Mouse (Mus musculus) neural tube, embryonic 12.5 days (tissue): ENCODE data around the gene Mapre3. TPM values are rescaled to one million over a fixed set of nuclear protein-coding genes. Genes with fewer than 3 reads are reported as not detected.

Experiments
- ATAC-seq: fragments of 200-750 bp; cut with Nextera tagmentation; 2 replicates; pipeline ENCODE4 v1.8.0; 2017; ENCODE audit warnings: low read depth, mild to moderate bottlenecking, moderate TSS enrichment, moderate library complexity; ENCODE audit not compliant: low FRiP score
- H3K27ac ChIP-seq: fragments of 300-500 bp; sonication (generic); 2 replicates; pipeline ENCODE4 v1.5.1; 2016
- H3K27me3 ChIP-seq: fragments of 300-500 bp; sonication (generic); replicated peaks from 2 replicates; pipeline ENCODE4 v1.6.1; 2016; ENCODE audit warnings: mild to moderate bottlenecking
- H3K36me3 ChIP-seq: fragments of 300-500 bp; sonication (generic); 2 replicates; pipeline ENCODE4 v1.6.1; 2016; ENCODE audit warnings: mild to moderate bottlenecking
- H3K4me1 ChIP-seq: fragments of 300-500 bp; sonication (generic); 2 replicates; pipeline ENCODE4 v1.6.1; 2016
- H3K4me2 ChIP-seq: fragments of 300-500 bp; sonication (generic); replicated peaks from 2 replicates; pipeline ENCODE4 v1.6.1; 2016; ENCODE audit warnings: mild to moderate bottlenecking
- H3K4me3 ChIP-seq: fragments of 300-500 bp; sonication (generic); 2 replicates; pipeline ENCODE4 v1.5.1; 2016
- H3K9ac ChIP-seq: fragments of 300-500 bp; sonication (generic); 2 replicates; pipeline ENCODE4 v1.6.1; 2016; ENCODE audit warnings: mild to moderate bottlenecking
- H3K9me3 ChIP-seq: fragments of 300-500 bp; sonication (generic); 2 replicates; pipeline ENCODE4 v1.6.1; 2016; ENCODE audit warnings: mild to moderate bottlenecking
- WGBS: fragments of 180-500 bp; shearing (Covaris S2); methylation state at CpG from one replicate; pipeline ENCODE4 v1.1.7; 2016; 5-methylcytosine and 5-hydroxymethylcytosine counted together
- polyA plus RNA-seq: library from polyadenylated mRNA; unstranded; fragments of >200 nt; fragmentation: Nextera tagmentation; extraction: Ambion mirVana; gene quantifications from 2 replicates; pipeline ENCODE4 v1.2.1, GENCODE M21; 2016

The Mapre3 gene
- polyA plus RNA-seq, 1 experiment from 2014 or later: 80.1 TPM

GRCm38 (mm10) chr5:30889088-30889754 lies 74.8 kb downstream of the Mapre3 start:
- H3K9ac ChIP-seq: peak overlapping the region; percentile 91
- 2% methylated on average over 27 of the region's 42 CpGs for WGBS
- ATAC-seq: peak; percentile 35
- H3K4me1 ChIP-seq: peaks cover 15% of the 10 kb centered on the region
- H3K27me3 ChIP-seq: no peaks in the 10 kb centered on the region
- H3K9me3 ChIP-seq: no peaks in the 10 kb centered on the region
- peak overlapping the region; percentile 90 for H3K27ac ChIP-seq
- H3K36me3 ChIP-seq: peaks cover 37% of the 10 kb centered on the region
- H3K4me2 ChIP-seq: peak overlapping the region; percentile 72
- H3K4me3 ChIP-seq: peak overlapping the region; percentile 82

DNA sequence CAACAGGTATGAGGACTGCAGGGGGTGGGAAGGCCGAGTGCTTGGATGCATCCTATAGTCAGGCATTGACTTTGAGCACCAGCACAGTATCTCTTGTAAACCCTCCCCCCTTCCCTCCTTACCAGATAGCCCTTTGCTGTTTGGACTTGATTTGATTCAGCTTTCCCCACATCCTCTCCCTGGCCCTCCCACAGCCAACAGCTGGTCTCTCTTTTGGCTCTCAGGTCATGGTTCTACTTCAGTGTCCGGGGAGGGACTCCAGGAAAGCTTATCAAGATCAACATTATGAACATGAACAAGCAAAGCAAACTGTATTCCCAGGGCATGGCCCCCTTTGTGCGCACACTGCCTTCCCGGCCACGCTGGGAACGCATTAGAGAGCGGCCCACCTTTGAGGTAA lies 75.9 kb downstream of the Mapre3 start:
- Histone ChIP-seq H3K4me3 (no peak overlapping the region), H3K9me3 (no peaks in the 10 kb centered on the region), H3K27ac (no peak overlapping the region), H3K27me3 (no peaks in the 10 kb centered on the region), H3K4me2 (peak overlapping the region; percentile 72), H3K4me1 (peaks cover 15% of the 10 kb centered on the region), H3K9ac (peak overlapping the region; percentile 91), H3K36me3 (peaks cover 49% of the 10 kb centered on the region)
- no peak for ATAC-seq
- 87% methylated on average over 7 of the region's 7 CpGs for WGBS

DNA sequence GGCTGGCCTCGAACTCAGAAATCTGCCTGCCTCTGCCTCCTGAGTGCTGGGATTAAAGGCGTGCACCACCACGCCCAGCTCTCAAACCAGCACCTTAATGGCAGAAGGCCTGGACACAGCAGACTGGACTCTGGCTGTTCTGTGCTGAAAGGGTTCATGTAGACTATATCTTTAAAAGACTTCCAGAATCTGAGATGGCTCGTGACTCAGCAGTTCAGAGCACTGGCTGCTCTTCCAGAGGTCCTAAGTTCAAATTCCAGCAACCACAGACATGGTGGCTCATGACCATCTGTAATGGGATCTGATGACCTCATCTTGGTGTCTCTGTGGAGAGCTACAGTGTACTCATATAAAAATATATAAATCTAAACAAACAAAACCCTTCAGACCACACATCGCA lies 87.4 kb downstream of the Mapre3 start:
- 96% methylated on average over 5 of the region's 5 CpGs for WGBS
- Histone ChIP-seq H3K9ac (no peak overlapping the region), H3K36me3 (peaks cover 51% of the 10 kb centered on the region), H3K27me3 (no peaks in the 10 kb centered on the region), H3K4me1 (peaks cover 18% of the 10 kb centered on the region), H3K27ac (no peak overlapping the region), H3K9me3 (no peaks in the 10 kb centered on the region), H3K4me2 (no peak overlapping the region), H3K4me3 (no peak overlapping the region)
- ATAC-seq: no peak

DNA sequence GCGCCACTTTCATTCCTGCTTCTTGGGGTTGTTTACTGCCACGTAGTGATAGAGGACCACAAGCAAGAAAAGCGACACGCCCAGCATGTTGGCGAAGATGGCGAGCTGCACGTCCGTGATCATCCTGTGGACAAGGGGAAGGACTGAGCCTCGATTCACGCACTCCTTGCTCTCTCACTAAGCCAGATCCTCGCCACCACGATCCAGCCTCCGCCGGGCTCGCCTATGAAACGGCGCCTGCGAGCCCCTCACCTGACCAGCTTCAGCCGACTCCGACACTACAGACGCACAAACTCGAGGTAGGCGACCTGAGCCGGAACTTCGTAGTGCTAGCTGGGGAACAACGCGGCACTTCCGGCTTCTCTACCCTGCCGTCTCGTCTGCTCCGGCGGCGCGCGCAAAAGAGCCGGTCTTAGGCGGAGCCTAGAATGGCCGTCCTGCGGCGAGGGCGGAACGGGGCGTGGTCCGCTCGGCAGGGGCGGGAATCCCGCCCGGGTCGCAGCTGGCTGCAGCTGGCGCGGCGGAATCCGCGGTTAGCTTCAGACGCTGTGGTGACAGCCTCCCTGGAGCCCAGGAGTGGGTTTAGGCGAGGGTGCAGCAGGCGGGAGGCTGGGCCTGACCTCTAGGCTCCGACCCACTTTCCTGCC lies 93.1 kb downstream of the Mapre3 start, which contains the start of gene Ost4:
Ost4 (minus strand) TSS at position 376 of the 647 bp plus-strand sequence.
- Histone ChIP-seq H3K4me2 (peak within 1 kb of the TSS; percentile 79), H3K4me3 (peak within 1 kb of the TSS; percentile 66), H3K36me3 (peaks cover 34% of the 10 kb centered on the region), H3K4me1 (peaks cover 33% of the 10 kb centered on the region), H3K27ac (peak within 1 kb of the TSS; percentile 54), H3K9ac (peak within 1 kb of the TSS; percentile 79), H3K27me3 (no peaks in the 10 kb centered on the region), H3K9me3 (no peaks in the 10 kb centered on the region)
- under 1% methylated on average over 58 of the region's 58 CpGs for WGBS
- ATAC-seq: peak; percentile 91

- H3K4me1 ChIP-seq: peaks cover 44% of the 10 kb centered on the region
- 53% methylated on average over 13 of the region's 13 CpGs for WGBS
- H3K27ac ChIP-seq: peak overlapping the region; percentile 54; the same call in 1 of the 2 replicates
- no peaks in the 10 kb centered on the region for H3K27me3 ChIP-seq
- no peak for ATAC-seq
- H3K9me3 ChIP-seq: no peaks in the 10 kb centered on the region
- H3K9ac ChIP-seq: peak overlapping the region; percentile 79; the same call in 1 of the 2 replicates
- H3K4me3 ChIP-seq: peak overlapping the region; percentile 66; the same call in 1 of the 2 replicates
- H3K4me2 ChIP-seq: peak overlapping the region; percentile 79
- peaks cover 24% of the 10 kb centered on the region for H3K36me3 ChIP-seq
Observed at GRCm38 (mm10) chr5:30908426-30909299, 94.2 kb downstream of the Mapre3 start.

DNA sequence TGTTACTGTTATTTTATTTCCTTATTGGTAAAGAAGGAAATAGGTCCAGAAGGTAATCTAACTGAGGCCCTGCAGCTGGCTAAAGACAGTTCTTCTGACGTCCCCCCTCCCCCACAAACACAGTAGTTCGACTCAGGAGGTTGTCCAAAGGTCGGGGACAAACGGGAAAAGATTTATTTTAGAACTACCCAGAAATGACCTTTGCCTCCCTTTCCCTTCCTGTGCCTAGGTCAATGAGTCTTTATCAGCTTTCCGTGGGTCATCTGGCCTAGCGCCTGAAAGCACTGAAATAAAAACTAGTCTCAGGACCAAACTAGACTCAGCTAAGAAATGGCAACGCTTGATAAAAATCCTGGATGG lies 94.8 kb downstream of the Mapre3 start:
- H3K27ac ChIP-seq: no peak overlapping the region

GRCm38 (mm10) chr5:30909863-30910262 lies 95.4 kb downstream of the Mapre3 start:
- Histone ChIP-seq H3K9me3 (no peaks in the 10 kb centered on the region), H3K4me3 (no peak overlapping the region), H3K36me3 (peaks cover 12% of the 10 kb centered on the region), H3K9ac (no peak overlapping the region), H3K27me3 (no peaks in the 10 kb centered on the region), H3K27ac (no peak overlapping the region), H3K4me2 (no peak overlapping the region), H3K4me1 (peaks cover 52% of the 10 kb centered on the region)
- WGBS: 89% methylated on average over 7 of the region's 7 CpGs
- no peak for ATAC-seq

More for the DNA sequence above, 94.8 kb downstream of the Mapre3 start:
- peaks cover 18% of the 10 kb centered on the region for H3K36me3 ChIP-seq
- H3K4me2 ChIP-seq: no peak overlapping the region
- 47% methylated on average over 7 of the region's 7 CpGs for WGBS
- no peak for ATAC-seq
- no peak overlapping the region for H3K4me3 ChIP-seq
- H3K9me3 ChIP-seq: no peaks in the 10 kb centered on the region
- peaks cover 50% of the 10 kb centered on the region for H3K4me1 ChIP-seq
- no peak overlapping the region for H3K9ac ChIP-seq
- H3K27me3 ChIP-seq: no peaks in the 10 kb centered on the region

- no peak overlapping the region for H3K4me3 ChIP-seq
- H3K4me2 ChIP-seq: no peak overlapping the region
- ATAC-seq: no peak
- H3K36me3 ChIP-seq: peaks cover 6% of the 10 kb centered on the region; the same call in 1 of the 2 replicates
- no peaks in the 10 kb centered on the region for H3K9me3 ChIP-seq
- H3K27me3 ChIP-seq: no peaks in the 10 kb centered on the region
- H3K27ac ChIP-seq: no peak overlapping the region
- peaks cover 51% of the 10 kb centered on the region for H3K4me1 ChIP-seq
- no peak overlapping the region for H3K9ac ChIP-seq
Observed at GRCm38 (mm10) chr5:30910481-30910880, 96.0 kb downstream of the Mapre3 start.

DNA sequence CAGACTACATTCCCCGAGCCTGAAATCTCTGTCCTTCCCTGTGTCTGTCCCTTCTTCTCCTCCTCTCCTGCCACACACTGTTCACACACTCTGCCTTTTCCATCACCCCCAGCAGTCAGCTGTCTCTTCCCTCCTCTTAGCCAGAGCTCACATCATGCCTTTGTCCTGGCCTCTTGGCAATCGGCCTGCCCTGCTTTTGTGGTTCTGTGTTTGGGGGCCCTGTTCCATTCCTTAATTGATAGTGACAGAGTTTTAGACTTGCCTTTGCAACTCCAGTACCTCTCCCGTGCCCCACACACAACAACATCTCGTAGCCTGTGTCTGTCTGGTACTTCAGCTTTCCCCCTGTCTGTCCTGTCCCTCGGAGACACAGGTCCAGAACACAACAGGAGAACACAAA lies 97.7 kb downstream of the Mapre3 start:
- peaks cover 40% of the 10 kb centered on the region for H3K4me1 ChIP-seq
- 0 out of 2 replicates have a peak overlapping the region, but pooled peaks have one; percentile 62 for H3K27ac ChIP-seq
- H3K4me2 ChIP-seq: 0 out of 2 replicates have a peak overlapping the region, but pooled peaks have one; percentile 7
- ATAC-seq: no peak
- no peaks in the 10 kb centered on the region for H3K9me3 ChIP-seq
- H3K27me3 ChIP-seq: no peaks in the 10 kb centered on the region
- 69% methylated on average over 5 of the region's 5 CpGs for WGBS
- no peak overlapping the region for H3K9ac ChIP-seq
- no peak overlapping the region for H3K4me3 ChIP-seq
- H3K36me3 ChIP-seq: no peaks in the 10 kb centered on the region

- WGBS: 27% methylated on average over 13 of the region's 13 CpGs
- ATAC-seq: no peak
- peak within 1 kb of the TSS; percentile 24 for H3K4me3 ChIP-seq
Observed at GRCm38 (mm10) chr5:30913060-30913841, 98.8 kb downstream of the Mapre3 start, which contains the start of gene Emilin1. Gene Emilin1, plus strand, starts transcription at chr5:30913402.

GRCm38 (mm10) chr5:30914101-30914635 lies 99.7 kb downstream of the Mapre3 start:
- Histone ChIP-seq H3K9me3 (no peaks in the 10 kb centered on the region), H3K36me3 (peaks cover 5% of the 10 kb centered on the region; the same call in 1 of the 2 replicates), H3K4me2 (peak overlapping the region; percentile 53), H3K27me3 (no peaks in the 10 kb centered on the region), H3K4me1 (peaks cover 33% of the 10 kb centered on the region), H3K4me3 (peak overlapping the region; percentile 24), H3K27ac (peak overlapping the region; percentile 62), H3K9ac (peak overlapping the region; percentile 48)
- no peak for ATAC-seq
- 69% methylated on average over 7 of the region's 7 CpGs for WGBS

More at GRCm38 (mm10) chr5:30913060-30913841, 98.8 kb downstream of the Mapre3 start, which contains the start of gene Emilin1:
- Histone ChIP-seq H3K9me3 (no peaks in the 10 kb centered on the region), H3K4me2 (peak within 1 kb of the TSS; percentile 53), H3K27ac (peak within 1 kb of the TSS; percentile 62), H3K36me3 (peaks cover 3% of the 10 kb centered on the region; the same call in 1 of the 2 replicates), H3K4me1 (peaks cover 37% of the 10 kb centered on the region), H3K9ac (peak within 1 kb of the TSS; percentile 48), H3K27me3 (no peaks in the 10 kb centered on the region)
